Mouse (Mus musculus): ENCODE measurements around the gene Kctd11. TPM values are rescaled to one million over a fixed set of nuclear protein-coding genes. Genes with fewer than 3 reads are reported as not detected.
"Not testable (repeated sequence)": the region's sequence is repeated elsewhere in the genome, so short reads cannot be mapped to it uniquely, and the experiment has no call there.

Gene Kctd11
- polyA plus RNA-seq (2014; fragmentation: Nextera tagmentation; extraction: Ambion mirVana) = 3.5 and 4.4 TPM in 2 replicates

DNA sequence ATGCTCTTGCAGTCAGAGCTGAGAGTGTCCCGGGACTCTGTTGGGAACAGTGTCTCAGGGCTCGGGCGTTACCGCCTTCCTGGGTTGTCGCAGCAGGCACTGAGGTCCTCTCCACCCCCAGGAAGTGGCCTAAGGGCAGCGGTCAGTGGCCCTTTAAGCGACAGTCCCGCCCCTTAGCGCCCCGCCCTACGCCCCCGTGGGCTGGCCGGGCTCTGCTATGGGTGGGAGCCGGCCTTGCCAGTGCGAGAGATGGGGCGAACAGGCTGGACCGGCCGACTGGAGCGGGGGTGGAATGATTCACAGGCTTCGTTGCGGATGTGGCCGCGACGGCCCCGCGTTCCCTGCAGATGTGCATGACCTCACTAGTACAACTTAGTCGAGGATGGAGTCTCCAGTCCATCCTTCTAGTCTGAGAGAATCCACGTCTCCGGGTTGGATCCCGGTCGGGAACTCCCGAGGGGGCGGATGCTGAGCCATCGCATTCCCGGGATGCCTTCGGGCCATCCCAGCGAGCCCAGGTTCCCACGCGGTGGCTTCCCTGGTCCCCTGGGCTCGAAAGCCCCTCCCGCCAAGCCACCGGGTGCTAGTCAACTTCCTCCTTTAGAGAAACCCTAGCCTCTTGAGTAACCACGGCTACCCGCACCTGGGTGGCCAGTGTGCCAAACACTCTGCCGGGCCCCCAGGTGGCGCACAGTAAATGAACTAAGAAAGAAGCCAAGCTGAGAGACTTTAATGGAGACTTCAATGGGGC lies at the start of gene Kctd11:
Gene Kctd11 (minus strand): TSS at position 554 of the 751 bp plus-strand sequence.
- H3K9me3 ChIP-seq (ENCODE audit: control insufficient read depth, low read length) = no peaks in the 10 kb centered on the region

DNA sequence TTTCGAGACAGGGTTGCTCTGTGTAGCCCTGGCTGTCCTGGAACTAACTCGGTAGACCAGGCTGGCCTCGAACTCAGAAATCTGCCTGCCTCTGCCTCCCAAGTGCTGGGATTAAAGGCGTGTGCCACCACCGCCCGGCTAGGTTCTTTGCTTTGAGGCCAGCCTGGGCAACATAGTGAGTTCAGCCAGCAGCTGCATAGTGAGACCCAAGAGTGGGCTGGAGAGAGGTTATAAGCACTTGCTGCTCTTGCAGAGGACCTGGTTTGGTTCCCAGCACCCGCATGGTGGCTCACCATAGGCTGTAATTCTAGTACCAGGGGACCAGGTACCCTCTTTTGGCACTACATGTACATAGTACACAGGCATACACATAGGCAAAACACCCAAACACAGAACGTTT lies 49.0 kb upstream of the Kctd11 start:
- not testable (repeated sequence) for H3K4me3 ChIP-seq (ENCODE audit: low read depth, low read length); H3K9ac ChIP-seq (ENCODE audit: low read length); ATAC-seq (replicated peaks; ENCODE audit: low FRiP score, low TSS enrichment, low read depth); H3K9me3 ChIP-seq (ENCODE audit: control insufficient read depth, low read length); H3K4me1 ChIP-seq (replicated peaks; ENCODE audit: control insufficient read depth, insufficient read depth, low read length); H3K27ac ChIP-seq (ENCODE audit: low read depth); H3K4me2 ChIP-seq (ENCODE audit: low read length); H3K27me3 ChIP-seq (replicated peaks; ENCODE audit: control insufficient read depth, insufficient read depth, low read length); DNase-seq (ENCODE audit: low spot score); H3K36me3 ChIP-seq (ENCODE audit: control insufficient read depth, insufficient read depth, low read length)
- 90% methylated on average over 8 of the region's 8 CpGs for whole genome bisulfite sequencing

More for the DNA sequence above, at the start of gene Kctd11:
- no peaks in the 10 kb centered on the region for H3K27me3 ChIP-seq (replicated peaks; ENCODE audit: control insufficient read depth, insufficient read depth, low read length)
- DNase-seq (ENCODE audit: low spot score) (peak; percentile 88), ATAC-seq (replicated peaks; ENCODE audit: low FRiP score, low TSS enrichment, low read depth) (peak; percentile 87)
- H3K9ac ChIP-seq (ENCODE audit: low read length) = peak within 1 kb of the TSS; percentile 55
- no peaks in the 10 kb centered on the region for H3K36me3 ChIP-seq (ENCODE audit: control insufficient read depth, insufficient read depth, low read length)
- peaks cover 25% of the 10 kb centered on the region for H3K4me1 ChIP-seq (replicated peaks; ENCODE audit: control insufficient read depth, insufficient read depth, low read length)
- H3K4me3 ChIP-seq (ENCODE audit: low read depth, low read length) = peak within 1 kb of the TSS; percentile 52
- peak within 1 kb of the TSS; percentile 88 for H3K27ac ChIP-seq (ENCODE audit: low read depth)
- WGBS = under 1% methylated on average over 46 of the region's 46 CpGs
- H3K4me2 ChIP-seq (ENCODE audit: low read length) = peak within 1 kb of the TSS; percentile 69

DNA sequence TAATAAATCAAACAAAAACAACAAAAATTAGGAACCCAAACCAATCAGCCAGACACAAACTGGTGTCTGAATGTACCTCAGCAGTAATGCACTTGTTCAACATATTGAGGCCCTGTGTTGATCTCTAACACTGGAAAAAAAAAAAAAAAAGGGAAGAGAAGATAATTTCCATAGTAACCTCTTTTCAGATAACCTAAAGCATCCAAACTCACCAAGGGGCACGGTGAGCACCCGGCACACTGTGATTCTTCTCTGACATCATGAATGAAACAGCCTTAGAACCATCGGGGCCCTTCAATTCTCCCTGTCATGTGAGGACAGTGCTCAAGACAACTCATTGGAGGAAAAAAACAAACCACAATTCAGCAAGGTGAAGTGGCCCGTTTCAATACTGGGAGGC lies 48.5 kb upstream of the Kctd11 start:
- H3K9me3 ChIP-seq (ENCODE audit: control insufficient read depth, low read length) = no peaks in the 10 kb centered on the region
- H3K4me3 ChIP-seq (ENCODE audit: low read depth, low read length) = no peak overlapping the region
- H3K4me2 ChIP-seq (ENCODE audit: low read length) = no peak overlapping the region
- H3K9ac ChIP-seq (ENCODE audit: low read length) = no peak overlapping the region
- H3K36me3 ChIP-seq (ENCODE audit: control insufficient read depth, insufficient read depth, low read length) = no peaks in the 10 kb centered on the region
- ATAC-seq (replicated peaks; ENCODE audit: low FRiP score, low TSS enrichment, low read depth) = no peak
- H3K27me3 ChIP-seq (replicated peaks; ENCODE audit: control insufficient read depth, insufficient read depth, low read length) = no peaks in the 10 kb centered on the region
- no peaks in the 10 kb centered on the region for H3K4me1 ChIP-seq (replicated peaks; ENCODE audit: control insufficient read depth, insufficient read depth, low read length)
- DNase-seq (ENCODE audit: low spot score) = no peak
- H3K27ac ChIP-seq (ENCODE audit: low read depth) = no peak overlapping the region
- WGBS = 71% methylated on average over 4 of the region's 4 CpGs

DNA sequence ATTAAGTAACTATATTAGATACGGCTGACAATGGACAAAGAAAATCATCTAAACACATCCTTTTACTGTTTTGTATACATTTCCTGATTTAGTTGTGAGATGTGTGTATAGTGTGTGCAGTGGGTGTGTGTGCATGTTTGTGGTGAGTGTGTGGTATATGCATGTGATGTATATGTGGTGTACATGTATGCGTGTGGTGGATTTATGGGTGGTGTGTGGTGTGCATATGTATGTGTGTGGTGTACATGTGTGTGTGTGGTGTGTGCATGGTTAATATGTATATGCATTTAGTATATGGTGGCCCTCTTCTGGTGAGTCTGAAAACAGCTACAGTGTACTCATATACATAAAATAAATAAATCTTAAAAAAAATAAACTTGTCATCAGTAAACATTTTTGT lies 46.3 kb upstream of the Kctd11 start:
- Histone ChIP-seq H3K9ac (ENCODE audit: low read length) (no peak overlapping the region), H3K4me2 (ENCODE audit: low read length) (no peak overlapping the region), H3K27ac (ENCODE audit: low read depth) (no peak overlapping the region), H3K9me3 (ENCODE audit: control insufficient read depth, low read length) (no peaks in the 10 kb centered on the region), H3K4me1 (replicated peaks; ENCODE audit: control insufficient read depth, insufficient read depth, low read length) (no peaks in the 10 kb centered on the region), H3K4me3 (ENCODE audit: low read depth, low read length) (no peak overlapping the region), H3K27me3 (replicated peaks; ENCODE audit: control insufficient read depth, insufficient read depth, low read length) (no peaks in the 10 kb centered on the region), H3K36me3 (ENCODE audit: control insufficient read depth, insufficient read depth, low read length) (no peaks in the 10 kb centered on the region)
- DNase-seq (ENCODE audit: low spot score) = no peak
- WGBS = 93% methylated on average over 2 of the region's 2 CpGs
- no peak for ATAC-seq (replicated peaks; ENCODE audit: low FRiP score, low TSS enrichment, low read depth)

DNA sequence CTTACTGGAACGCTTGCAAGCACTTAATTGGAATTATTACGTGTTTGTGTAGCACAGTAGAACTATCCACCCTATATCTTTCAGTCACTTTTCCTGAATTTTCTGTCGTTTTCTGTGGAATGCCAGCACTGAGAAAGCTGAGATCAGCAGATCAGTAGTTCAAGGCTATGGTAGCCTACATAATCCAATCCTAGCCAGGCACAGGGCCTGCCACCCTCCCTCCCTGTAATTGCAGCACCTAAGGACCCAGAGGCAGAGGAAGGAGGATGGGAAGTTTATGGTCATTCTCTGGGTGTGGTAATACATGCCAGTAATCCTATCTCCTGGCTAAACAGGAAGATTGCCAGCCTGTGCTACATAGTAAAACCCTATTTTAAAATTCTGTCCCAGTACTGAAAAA lies 41.6 kb upstream of the Kctd11 start:
- no peak overlapping the region; the same call in 1 of the 2 replicates for H3K4me2 ChIP-seq (ENCODE audit: low read length)
- H3K27ac ChIP-seq (ENCODE audit: low read depth) = peak overlapping the region; percentile 97; the same call in 1 of the 2 replicates
- ATAC-seq (replicated peaks; ENCODE audit: low FRiP score, low TSS enrichment, low read depth) (no peak), DNase-seq (ENCODE audit: low spot score) (no peak)
- no peak overlapping the region for H3K4me3 ChIP-seq (ENCODE audit: low read depth, low read length)
- H3K4me1 ChIP-seq (replicated peaks; ENCODE audit: control insufficient read depth, insufficient read depth, low read length) = peaks cover 13% of the 10 kb centered on the region
- no peak overlapping the region for H3K9ac ChIP-seq (ENCODE audit: low read length)
- no peaks in the 10 kb centered on the region for H3K27me3 ChIP-seq (replicated peaks; ENCODE audit: control insufficient read depth, insufficient read depth, low read length)
- 51% methylated on average over 3 of the region's 3 CpGs for WGBS
- peaks cover 18% of the 10 kb centered on the region for H3K36me3 ChIP-seq (ENCODE audit: control insufficient read depth, insufficient read depth, low read length)
- no peaks in the 10 kb centered on the region for H3K9me3 ChIP-seq (ENCODE audit: control insufficient read depth, low read length)

DNA sequence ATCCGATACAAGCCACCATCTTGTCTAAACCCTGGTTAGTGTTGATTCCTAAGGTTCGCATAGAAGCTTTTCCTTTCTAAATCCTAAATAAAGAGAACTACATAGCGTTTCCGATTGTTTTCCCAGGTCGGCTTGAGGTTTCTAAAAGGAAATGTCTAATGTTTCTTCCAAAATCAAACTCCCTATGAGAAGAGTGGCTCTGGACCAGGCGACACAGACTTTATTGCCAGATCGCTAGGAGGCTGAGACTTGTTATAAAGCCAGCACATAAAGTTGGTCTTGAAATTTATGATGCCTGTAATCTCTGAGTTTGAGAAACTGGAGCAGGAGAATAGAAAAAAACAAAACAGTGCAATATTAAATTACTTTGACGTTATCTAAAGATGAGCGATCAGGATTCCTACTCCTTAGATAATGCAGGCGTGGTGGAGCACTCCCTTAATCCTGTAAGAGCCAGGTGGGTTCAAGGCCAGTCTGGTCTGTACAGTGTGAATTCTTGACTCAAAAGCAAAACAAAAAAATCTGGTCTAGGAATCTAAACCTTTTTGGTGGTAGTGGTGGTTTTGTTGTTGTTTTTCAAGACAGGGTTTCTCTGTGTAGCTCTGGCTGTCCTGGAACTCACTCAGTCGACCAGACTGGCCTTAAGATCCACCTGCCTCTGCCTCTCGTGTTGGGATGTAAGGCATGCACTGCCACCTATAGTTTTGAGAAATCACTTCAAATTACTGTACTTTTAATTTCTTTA lies 41.0 kb upstream of the Kctd11 start:
- Histone ChIP-seq H3K27me3 (replicated peaks; ENCODE audit: control insufficient read depth, insufficient read depth, low read length) (no peaks in the 10 kb centered on the region), H3K4me2 (ENCODE audit: low read length) (peak overlapping the region; percentile 90), H3K36me3 (ENCODE audit: control insufficient read depth, insufficient read depth, low read length) (peaks cover 24% of the 10 kb centered on the region), H3K9ac (ENCODE audit: low read length) (peak overlapping the region; percentile 64), H3K4me1 (replicated peaks; ENCODE audit: control insufficient read depth, insufficient read depth, low read length) (peaks cover 13% of the 10 kb centered on the region), H3K9me3 (ENCODE audit: control insufficient read depth, low read length) (no peaks in the 10 kb centered on the region), H3K27ac (ENCODE audit: low read depth) (peak overlapping the region; percentile 97), H3K4me3 (ENCODE audit: low read depth, low read length) (peak overlapping the region; percentile 86)
- 4% methylated on average over 12 of the region's 12 CpGs for WGBS
- DNase-seq (ENCODE audit: low spot score) (no peak), ATAC-seq (replicated peaks; ENCODE audit: low FRiP score, low TSS enrichment, low read depth) (no peak)

DNA sequence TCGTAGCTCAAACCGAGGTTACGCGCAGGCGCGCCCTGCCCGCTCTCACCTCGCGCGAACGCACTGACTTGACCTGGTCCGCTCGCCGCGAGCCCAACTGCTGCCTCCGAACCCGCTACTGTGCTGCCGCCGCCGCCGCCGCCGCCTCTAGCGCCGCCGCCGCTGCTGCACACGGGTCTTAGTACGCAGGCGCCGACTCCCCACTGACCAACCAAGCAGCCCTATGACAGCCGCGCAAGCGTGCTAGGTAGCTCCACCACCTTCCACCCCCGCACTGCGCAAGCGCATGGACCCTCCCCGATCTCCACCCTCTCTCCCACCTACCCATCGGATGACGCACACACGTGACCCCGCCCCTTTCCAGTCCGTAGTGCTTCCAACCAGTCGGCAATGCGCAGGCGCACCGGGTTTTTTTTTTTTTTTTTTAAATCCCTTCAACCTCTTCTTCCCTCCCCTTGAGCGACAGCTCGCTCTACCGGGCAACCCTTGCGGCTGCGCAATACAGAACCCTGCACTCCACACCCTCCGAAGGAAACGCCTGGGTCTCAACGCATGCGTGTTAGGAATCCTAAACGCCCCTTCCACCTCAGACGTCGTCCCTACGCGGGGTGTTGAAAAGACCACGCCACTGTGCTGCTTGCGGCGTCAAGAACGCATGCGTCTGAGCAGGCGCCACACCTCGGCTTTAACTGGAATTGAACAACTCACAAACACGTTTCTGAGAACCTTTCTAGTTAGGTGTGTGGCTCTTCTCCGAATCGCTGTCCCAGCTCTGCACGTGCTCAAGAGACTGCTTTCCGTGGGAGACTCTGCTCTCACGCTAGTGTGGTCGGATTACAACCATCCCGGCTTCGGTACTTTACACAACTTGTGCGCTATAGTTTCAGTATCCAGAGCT lies 40.2 kb upstream of the Kctd11 start, which contains the start of gene Eif5a:
Gene Eif5a (minus strand): TSS at position 845 of the 898 bp plus-strand sequence.
- H3K27me3 ChIP-seq (replicated peaks; ENCODE audit: control insufficient read depth, insufficient read depth, low read length) = no peaks in the 10 kb centered on the region

More for the DNA sequence above, 40.2 kb upstream of the Kctd11 start, which contains the start of gene Eif5a:
- H3K4me2 ChIP-seq (ENCODE audit: low read length) = peak within 1 kb of the TSS; percentile 90
- under 1% methylated on average over 78 of the region's 78 CpGs for WGBS
- peak within 1 kb of the TSS; percentile 86 for H3K4me3 ChIP-seq (ENCODE audit: low read depth, low read length)
- H3K27ac ChIP-seq (ENCODE audit: low read depth) = peak within 1 kb of the TSS; percentile 97
- peaks cover 32% of the 10 kb centered on the region for H3K36me3 ChIP-seq (ENCODE audit: control insufficient read depth, insufficient read depth, low read length)
- H3K4me1 ChIP-seq (replicated peaks; ENCODE audit: control insufficient read depth, insufficient read depth, low read length) = peaks cover 13% of the 10 kb centered on the region
- H3K9ac ChIP-seq (ENCODE audit: low read length) = peak within 1 kb of the TSS; percentile 98
- DNase-seq (ENCODE audit: low spot score) = peak; percentile 99
- ATAC-seq (replicated peaks; ENCODE audit: low FRiP score, low TSS enrichment, low read depth) = peak; percentile 94
- no peaks in the 10 kb centered on the region for H3K9me3 ChIP-seq (ENCODE audit: control insufficient read depth, low read length)

All from intestine, embryonic 14.5 days (tissue).